Mouse (Mus musculus) intestine, embryonic 15.5 days (tissue): ENCODE measurements around the gene Tbc1d22a. TPM values are rescaled to one million over a fixed set of nuclear protein-coding genes. Genes with fewer than 3 reads are reported as not detected.

ENCODE experiments used
- ATAC-seq: fragments of 200-750 bp; cut with Nextera tagmentation; 2 replicates; pipeline ENCODE4 v1.8.0; 2017; ENCODE audit warnings: moderate TSS enrichment, moderate library complexity
- H3K27ac ChIP-seq: fragments of 300-500 bp; sonication (generic); 2 replicates; pipeline ENCODE4 v1.5.1; 2015; ENCODE audit warnings: mild to moderate bottlenecking, inconsistent platforms
- H3K27me3 ChIP-seq: fragments of 300-500 bp; sonication (generic); replicated peaks from 2 replicates; pipeline ENCODE4 v1.6.1; 2015; ENCODE audit warnings: inconsistent platforms
- H3K36me3 ChIP-seq: fragments of 300-500 bp; sonication (generic); 2 replicates; pipeline ENCODE4 v1.6.1; 2015; ENCODE audit warnings: inconsistent platforms
- H3K4me1 ChIP-seq: fragments of 300-500 bp; sonication (generic); replicated peaks from 2 replicates; pipeline ENCODE4 v1.6.1; 2015; ENCODE audit warnings: inconsistent platforms
- H3K4me2 ChIP-seq: fragments of 300-500 bp; sonication (generic); replicated peaks from 2 replicates; pipeline ENCODE4 v1.6.1; 2015; ENCODE audit warnings: mild to moderate bottlenecking, inconsistent platforms
- H3K4me3 ChIP-seq: fragments of 300-500 bp; sonication (generic); replicated peaks from 2 replicates; pipeline ENCODE4 v1.5.1; 2015; ENCODE audit warnings: inconsistent platforms
- H3K9ac ChIP-seq: fragments of 300-500 bp; sonication (generic); 2 replicates; pipeline ENCODE4 v1.6.1; 2015; ENCODE audit warnings: inconsistent platforms
- H3K9me3 ChIP-seq: fragments of 300-500 bp; sonication (generic); 2 replicates; pipeline ENCODE4 v1.6.1; 2016; ENCODE audit warnings: inconsistent platforms
- WGBS: fragments of 180-500 bp; shearing (Covaris S2); methylation state at CpG from one replicate; pipeline ENCODE4 v1.1.7; 2015; 5-methylcytosine and 5-hydroxymethylcytosine counted together
- polyA plus RNA-seq: library from polyadenylated mRNA; unstranded; fragments of >200 nt; fragmentation: Nextera tagmentation; extraction: Ambion mirVana; gene quantifications from 2 replicates; pipeline ENCODE4 v1.2.1, GENCODE M21; 2015

Gene Tbc1d22a
- polyA plus RNA-seq, 1 experiment from 2014 or later, result 10.0 TPM

DNA sequence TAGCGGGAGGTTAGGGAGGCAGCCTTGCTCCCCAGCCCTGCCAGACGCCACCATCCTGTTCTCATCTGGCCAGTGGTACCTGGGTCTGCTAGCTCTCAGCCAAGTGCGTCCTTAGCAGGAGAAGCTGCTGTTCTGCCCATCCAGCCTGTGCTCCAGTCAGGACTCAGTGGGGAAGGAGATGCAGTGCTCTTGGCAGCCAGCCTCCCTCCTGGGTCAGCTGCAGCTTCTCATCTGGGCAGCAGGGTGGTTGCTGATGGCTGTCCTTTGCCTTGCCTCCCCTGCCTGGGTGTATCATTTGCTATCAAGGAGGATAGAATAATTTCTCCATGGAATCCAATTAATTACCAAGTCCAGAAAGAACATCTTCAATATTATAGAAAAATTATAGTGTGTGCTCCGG, 152.5 kb downstream of the Tbc1d22a start:
- no peaks in the 10 kb centered on the region for H3K36me3 ChIP-seq
- no peaks in the 10 kb centered on the region for H3K4me1 ChIP-seq
- WGBS, result 66% methylated on average over 4 of the region's 4 CpGs
- no peak for ATAC-seq
- no peak overlapping the region for H3K9ac ChIP-seq
- H3K27ac ChIP-seq, result no peak overlapping the region
- H3K4me3 ChIP-seq, result no peak overlapping the region
- H3K9me3 ChIP-seq, result no peaks in the 10 kb centered on the region
- no peaks in the 10 kb centered on the region for H3K27me3 ChIP-seq
- H3K4me2 ChIP-seq, result no peak overlapping the region

DNA sequence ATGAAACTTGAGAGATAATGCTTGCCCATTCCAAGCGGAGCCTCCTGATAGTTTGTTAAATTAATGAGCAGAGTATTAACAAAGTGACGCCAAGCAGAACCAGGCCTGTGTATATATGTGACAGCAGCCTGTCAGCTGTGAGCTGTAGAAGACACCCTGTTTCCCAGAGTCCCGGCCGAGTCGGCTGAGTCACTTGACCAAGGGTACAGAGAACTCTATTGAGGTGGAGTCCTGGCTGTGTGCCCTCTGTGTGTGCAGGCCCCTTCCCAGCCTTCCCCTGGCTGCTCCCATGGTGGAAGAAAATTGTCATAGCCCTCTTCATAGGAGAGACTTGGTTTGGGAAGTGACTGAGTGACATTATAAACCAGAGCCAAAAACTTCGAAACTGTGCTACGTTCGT, 153.0 kb downstream of the Tbc1d22a start:
- Histone ChIP-seq H3K27me3 (no peaks in the 10 kb centered on the region), H3K9ac (no peak overlapping the region), H3K4me2 (no peak overlapping the region), H3K4me1 (no peaks in the 10 kb centered on the region), H3K36me3 (no peaks in the 10 kb centered on the region), H3K9me3 (no peaks in the 10 kb centered on the region), H3K4me3 (no peak overlapping the region), H3K27ac (no peak overlapping the region)
- ATAC-seq, result no peak
- WGBS, result 63% methylated on average over 8 of the region's 8 CpGs

DNA sequence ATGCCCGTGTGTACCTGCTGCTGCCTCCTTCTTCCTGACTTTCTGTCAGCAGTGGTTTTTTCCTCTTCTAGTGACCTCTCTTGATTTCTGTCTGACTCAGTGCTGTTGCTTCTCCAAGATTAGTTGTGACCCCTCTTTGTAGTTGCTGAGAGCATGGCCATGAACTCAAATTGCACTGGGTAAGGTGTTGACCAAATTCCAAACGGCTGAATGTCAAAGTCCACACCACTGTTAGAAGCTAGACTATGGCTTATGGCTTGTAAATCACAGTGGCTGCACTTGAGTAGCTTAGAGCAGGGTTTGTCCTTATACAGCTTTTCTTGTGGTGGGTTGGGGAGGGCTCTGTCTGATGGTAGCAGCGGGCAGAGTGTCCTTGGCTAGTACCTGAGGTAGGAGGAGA, 156.6 kb downstream of the Tbc1d22a start:
- no peak overlapping the region for H3K4me3 ChIP-seq
- H3K36me3 ChIP-seq, result no peaks in the 10 kb centered on the region
- no peaks in the 10 kb centered on the region for H3K27me3 ChIP-seq
- no peak overlapping the region for H3K27ac ChIP-seq
- no peak overlapping the region for H3K9ac ChIP-seq
- H3K4me2 ChIP-seq, result no peak overlapping the region
- no peaks in the 10 kb centered on the region for H3K9me3 ChIP-seq
- WGBS, result 64% methylated on average over 3 of the region's 3 CpGs
- no peak for ATAC-seq
- H3K4me1 ChIP-seq, result no peaks in the 10 kb centered on the region

DNA sequence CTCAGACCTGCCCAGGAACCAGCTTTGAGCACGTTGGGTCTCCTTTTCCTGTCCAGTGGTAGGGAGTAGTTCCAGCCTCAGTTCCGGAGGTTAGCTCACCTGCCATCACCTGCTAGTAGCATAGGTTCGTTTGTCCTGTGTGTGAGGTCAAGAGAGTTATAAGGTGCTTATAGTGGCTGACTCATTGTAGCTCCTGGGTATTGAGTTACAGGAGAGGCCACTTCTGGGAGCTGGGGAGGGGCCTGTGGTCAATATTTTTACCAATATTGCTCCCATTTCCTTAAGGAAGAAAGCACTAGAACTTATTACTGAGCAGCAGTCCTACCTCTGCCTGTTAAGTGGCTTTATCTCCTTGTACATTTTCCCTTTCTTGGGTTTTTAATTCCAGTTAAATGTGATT, 161.0 kb downstream of the Tbc1d22a start:
- Histone ChIP-seq H3K36me3 (no peaks in the 10 kb centered on the region), H3K9me3 (no peaks in the 10 kb centered on the region), H3K9ac (no peak overlapping the region), H3K4me3 (no peak overlapping the region), H3K27ac (no peak overlapping the region), H3K27me3 (no peaks in the 10 kb centered on the region), H3K4me2 (no peak overlapping the region), H3K4me1 (no peaks in the 10 kb centered on the region)
- 67% methylated on average over 3 of the region's 3 CpGs for WGBS
- no peak for ATAC-seq

DNA sequence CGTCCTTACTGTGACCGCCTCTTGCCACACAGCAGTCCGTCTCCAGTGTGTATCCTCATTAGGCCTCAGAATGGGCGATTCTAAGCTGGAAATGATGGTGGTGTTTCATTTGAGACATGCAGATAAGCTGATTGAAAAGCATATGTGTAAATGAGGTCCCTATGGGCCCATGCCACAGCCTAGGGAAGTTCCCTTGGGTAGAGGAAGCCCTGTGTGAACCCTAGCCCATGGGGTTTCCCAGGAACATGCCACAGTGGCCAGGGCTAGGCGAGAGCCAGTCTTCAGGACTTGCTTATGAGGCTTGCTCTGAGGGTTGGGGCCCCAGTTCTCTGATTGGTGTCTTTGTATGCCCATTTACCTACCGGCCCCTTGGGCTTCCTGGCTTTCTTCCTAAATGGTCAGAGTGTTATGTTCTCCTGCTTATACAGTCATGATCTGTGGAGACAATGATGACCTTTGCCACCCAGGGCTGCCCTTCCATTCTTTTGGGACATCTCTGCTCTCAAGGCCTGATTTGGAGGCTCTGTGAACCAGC, 161.7 kb downstream of the Tbc1d22a start:
- H3K9ac ChIP-seq, result no peak overlapping the region
- no peaks in the 10 kb centered on the region for H3K4me1 ChIP-seq
- ATAC-seq, result no peak
- 69% methylated on average over 6 of the region's 6 CpGs for WGBS
- H3K36me3 ChIP-seq, result no peaks in the 10 kb centered on the region
- no peak overlapping the region for H3K27ac ChIP-seq
- H3K4me2 ChIP-seq, result no peak overlapping the region
- H3K4me3 ChIP-seq, result no peak overlapping the region
- H3K9me3 ChIP-seq, result no peaks in the 10 kb centered on the region
- H3K27me3 ChIP-seq, result no peaks in the 10 kb centered on the region

DNA sequence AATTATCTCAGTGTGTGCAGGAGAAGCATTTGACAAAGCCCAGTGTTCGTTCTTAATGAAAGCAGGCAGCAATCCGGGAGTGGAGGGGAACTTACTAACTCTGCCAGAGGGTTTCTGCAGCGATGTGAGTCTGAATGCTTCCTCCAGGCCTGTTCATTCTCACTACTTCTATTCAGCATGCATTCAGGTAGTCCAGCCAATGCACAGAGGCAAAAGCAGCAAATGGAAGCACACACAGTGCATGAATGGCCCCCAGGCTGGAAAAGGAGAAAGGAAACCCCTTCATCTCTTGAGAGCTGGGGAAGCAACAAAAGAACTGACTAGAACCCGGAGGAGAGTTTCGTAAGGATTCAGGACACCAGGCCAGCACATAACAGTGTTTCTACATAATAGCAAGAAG, 169.0 kb downstream of the Tbc1d22a start:
- Histone ChIP-seq H3K4me1 (no peaks in the 10 kb centered on the region), H3K4me3 (no peak overlapping the region), H3K9me3 (no peaks in the 10 kb centered on the region), H3K36me3 (no peaks in the 10 kb centered on the region), H3K9ac (no peak overlapping the region), H3K27me3 (no peaks in the 10 kb centered on the region), H3K4me2 (no peak overlapping the region), H3K27ac (no peak overlapping the region)
- no peak for ATAC-seq
- 76% methylated on average over 5 of the region's 5 CpGs for WGBS

DNA sequence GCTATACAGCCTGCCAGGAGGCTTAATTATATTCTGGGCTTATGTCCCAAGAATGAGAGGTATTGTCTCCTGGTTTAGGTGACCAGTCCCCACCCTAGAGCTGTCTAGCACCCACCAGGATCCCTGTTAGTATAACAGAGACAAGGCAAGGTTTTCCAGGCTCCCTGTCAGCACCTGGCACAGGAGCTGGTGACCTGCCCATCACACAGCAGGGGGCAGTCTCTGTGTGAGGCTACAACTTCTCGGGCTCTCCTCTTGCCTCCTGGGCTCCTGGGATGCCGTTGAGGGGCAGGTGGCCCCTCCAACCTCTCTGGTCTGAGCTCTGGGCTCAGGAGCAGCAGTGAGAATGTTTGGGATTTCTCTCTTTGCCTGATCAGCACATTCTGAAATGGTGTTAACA, 171.2 kb downstream of the Tbc1d22a start:
- no peak overlapping the region for H3K4me2 ChIP-seq
- H3K27ac ChIP-seq, result no peak overlapping the region
- no peak overlapping the region for H3K4me3 ChIP-seq
- 74% methylated on average over 2 of the region's 2 CpGs for WGBS
- no peaks in the 10 kb centered on the region for H3K27me3 ChIP-seq
- ATAC-seq, result no peak
- no peaks in the 10 kb centered on the region for H3K9me3 ChIP-seq
- H3K9ac ChIP-seq, result no peak overlapping the region
- H3K4me1 ChIP-seq, result no peaks in the 10 kb centered on the region
- no peaks in the 10 kb centered on the region for H3K36me3 ChIP-seq

DNA sequence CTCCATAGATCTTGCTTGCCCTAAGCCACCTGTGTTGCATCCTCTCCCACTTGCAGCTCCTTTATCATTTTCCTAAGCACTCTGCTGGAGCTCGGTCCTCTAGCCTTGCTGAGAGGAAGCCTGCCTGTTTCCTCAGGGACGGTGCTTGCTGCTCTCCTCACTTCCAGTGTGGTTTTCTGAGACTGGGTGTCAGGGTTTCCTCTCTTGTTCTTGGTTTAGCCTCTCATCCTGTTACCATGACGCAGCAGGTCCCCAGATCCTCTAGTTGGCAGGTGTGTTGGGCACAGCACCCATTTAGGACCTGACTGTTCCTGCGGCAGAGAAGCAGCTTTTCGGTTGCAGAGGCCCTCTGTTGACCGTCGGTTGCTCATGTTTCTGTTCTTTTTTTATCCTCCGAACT, 172.1 kb downstream of the Tbc1d22a start:
- no peak overlapping the region for H3K4me3 ChIP-seq
- no peaks in the 10 kb centered on the region for H3K9me3 ChIP-seq
- no peaks in the 10 kb centered on the region for H3K27me3 ChIP-seq
- no peak overlapping the region for H3K27ac ChIP-seq
- H3K9ac ChIP-seq, result no peak overlapping the region
- no peak for ATAC-seq
- H3K4me1 ChIP-seq, result no peaks in the 10 kb centered on the region
- no peak overlapping the region for H3K4me2 ChIP-seq
- 86% methylated on average over 8 of the region's 8 CpGs for WGBS
- H3K36me3 ChIP-seq, result no peaks in the 10 kb centered on the region

DNA sequence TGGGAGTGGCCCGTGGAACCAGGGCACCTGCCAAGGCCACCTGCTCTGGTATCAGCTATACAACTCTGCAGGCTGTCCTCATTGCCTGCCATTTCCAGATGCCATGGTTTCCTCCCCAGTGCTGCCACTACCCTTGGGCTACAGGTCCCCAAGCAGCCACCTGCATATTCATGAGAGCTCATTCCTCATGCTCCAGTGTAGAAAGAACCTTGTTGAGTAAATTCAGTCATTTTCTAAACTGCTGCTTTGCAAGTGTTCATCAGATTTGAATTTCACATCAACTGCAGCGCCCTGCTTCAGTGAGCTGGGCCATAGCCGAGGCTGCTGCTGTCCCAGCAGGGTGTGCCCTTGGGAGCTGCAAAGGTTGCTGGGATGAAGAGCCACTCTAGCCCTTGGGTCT, 174.3 kb downstream of the Tbc1d22a start:
- Histone ChIP-seq H3K4me2 (no peak overlapping the region), H3K4me3 (no peak overlapping the region), H3K27me3 (no peaks in the 10 kb centered on the region), H3K4me1 (no peaks in the 10 kb centered on the region), H3K27ac (no peak overlapping the region), H3K9ac (no peak overlapping the region), H3K36me3 (no peaks in the 10 kb centered on the region), H3K9me3 (no peaks in the 10 kb centered on the region)
- ATAC-seq, result no peak
- 77% methylated on average over 3 of the region's 3 CpGs for WGBS

DNA sequence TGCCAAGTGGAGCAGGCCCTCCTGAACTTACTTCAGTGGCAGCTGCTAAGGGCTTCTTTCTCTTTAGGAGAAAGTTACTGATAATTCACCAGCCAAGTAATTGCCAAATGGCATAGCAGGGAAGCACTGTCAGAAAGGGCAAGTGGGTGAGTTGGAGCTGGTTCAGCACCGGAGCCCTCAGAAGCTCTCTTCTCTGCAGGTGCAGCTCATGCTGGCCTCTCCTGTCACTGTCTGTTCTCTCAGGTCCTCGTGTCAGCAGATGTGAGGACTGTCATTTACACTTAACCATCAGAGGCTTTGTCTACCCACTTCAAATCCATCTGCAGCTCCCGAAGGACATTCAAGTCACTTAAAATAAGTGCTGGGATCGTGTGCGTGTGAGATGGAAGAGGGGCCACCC, 190.6 kb downstream of the Tbc1d22a start:
- 75% methylated on average over 5 of the region's 5 CpGs for WGBS
- no peak overlapping the region for H3K9ac ChIP-seq
- no peak overlapping the region for H3K4me3 ChIP-seq
- H3K36me3 ChIP-seq, result no peaks in the 10 kb centered on the region
- no peak overlapping the region for H3K27ac ChIP-seq
- no peaks in the 10 kb centered on the region for H3K27me3 ChIP-seq
- H3K4me1 ChIP-seq, result no peaks in the 10 kb centered on the region
- no peak overlapping the region for H3K4me2 ChIP-seq
- no peak for ATAC-seq
- H3K9me3 ChIP-seq, result no peaks in the 10 kb centered on the region

DNA sequence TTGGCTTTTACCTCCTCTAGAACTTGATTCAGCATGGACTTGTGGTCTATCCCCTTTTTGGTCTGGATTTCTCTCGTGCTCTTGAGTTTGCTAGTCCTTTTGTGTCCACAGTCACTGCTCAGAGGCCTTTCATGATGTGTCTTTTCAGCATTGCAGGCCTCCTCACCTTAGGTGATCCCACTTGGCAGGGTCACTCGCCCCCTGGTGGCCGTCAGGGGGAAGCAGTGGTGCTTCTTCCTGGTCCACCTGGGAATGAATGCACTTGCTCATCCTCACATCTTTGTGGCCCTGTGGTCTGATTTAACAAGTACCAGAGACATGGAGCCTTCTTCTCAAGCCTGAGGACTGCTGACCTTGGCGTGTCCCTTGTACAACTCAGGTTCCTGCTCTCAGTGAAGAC, 191.3 kb downstream of the Tbc1d22a start:
- H3K4me3 ChIP-seq, result no peak overlapping the region
- no peak overlapping the region for H3K4me2 ChIP-seq
- no peak overlapping the region for H3K9ac ChIP-seq
- H3K27ac ChIP-seq, result no peak overlapping the region
- no peaks in the 10 kb centered on the region for H3K36me3 ChIP-seq
- no peaks in the 10 kb centered on the region for H3K4me1 ChIP-seq
- H3K27me3 ChIP-seq, result no peaks in the 10 kb centered on the region
- 21% methylated on average over 4 of the region's 4 CpGs for WGBS
- ATAC-seq, result no peak
- H3K9me3 ChIP-seq, result no peaks in the 10 kb centered on the region

DNA sequence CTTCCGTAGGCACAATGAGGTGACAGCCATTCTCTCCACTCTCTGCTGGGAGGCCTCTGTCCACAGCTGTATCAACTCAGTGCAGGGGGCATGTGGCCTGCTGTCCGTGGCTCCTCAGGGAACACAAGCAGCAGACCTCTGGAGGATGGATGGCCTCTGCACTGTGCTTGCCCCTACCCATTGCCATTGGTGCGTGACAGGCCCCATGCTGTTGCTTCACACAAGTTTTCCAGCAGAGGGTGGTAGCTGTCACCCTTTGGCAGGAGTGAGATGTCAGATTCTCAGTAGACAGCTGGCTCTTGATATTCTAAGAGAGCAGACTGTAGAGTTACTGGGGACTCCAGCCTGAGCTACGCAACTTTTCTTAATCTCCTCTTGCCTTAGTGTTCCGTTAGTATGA, 195.1 kb downstream of the Tbc1d22a start:
- Histone ChIP-seq H3K27ac (no peak overlapping the region), H3K4me1 (no peaks in the 10 kb centered on the region), H3K9me3 (no peaks in the 10 kb centered on the region), H3K4me3 (no peak overlapping the region), H3K9ac (no peak overlapping the region), H3K27me3 (no peaks in the 10 kb centered on the region), H3K4me2 (no peak overlapping the region), H3K36me3 (no peaks in the 10 kb centered on the region)
- ATAC-seq, result no peak
- WGBS, result 66% methylated on average over 5 of the region's 5 CpGs

DNA sequence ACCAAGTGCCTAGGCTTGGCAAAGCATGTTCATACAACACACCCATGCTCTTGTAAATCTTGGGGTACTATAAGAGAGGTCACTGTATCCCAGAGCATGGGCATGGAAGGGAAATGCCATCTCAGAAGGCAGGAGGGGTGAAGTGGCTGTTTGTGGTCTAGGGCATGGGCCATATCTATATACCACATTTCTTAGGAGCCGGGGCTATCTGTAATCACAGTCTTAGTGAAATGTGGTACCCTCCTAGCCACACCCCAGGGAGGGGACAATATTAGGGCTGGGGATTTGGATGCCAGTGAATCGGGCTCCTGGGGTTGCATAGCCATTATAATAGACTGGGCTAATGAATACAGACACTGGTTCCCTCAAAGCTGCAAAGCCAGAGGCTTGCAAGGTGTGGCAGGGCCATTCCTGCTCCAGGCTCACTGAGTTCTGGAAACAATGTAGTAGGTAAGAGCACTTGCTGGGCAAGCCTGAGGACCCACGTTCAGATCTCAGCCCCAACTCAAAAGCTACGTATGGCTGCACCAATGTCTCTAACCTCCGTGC, 197.3 kb downstream of the Tbc1d22a start:
- H3K27ac ChIP-seq, result no peak overlapping the region
- no peaks in the 10 kb centered on the region for H3K9me3 ChIP-seq
- H3K36me3 ChIP-seq, result no peaks in the 10 kb centered on the region
- no peaks in the 10 kb centered on the region for H3K27me3 ChIP-seq
- H3K4me3 ChIP-seq, result no peak overlapping the region
- no peak for ATAC-seq
- H3K4me1 ChIP-seq, result no peaks in the 10 kb centered on the region
- WGBS, result 86% methylated on average over 5 of the region's 5 CpGs
- no peak overlapping the region for H3K9ac ChIP-seq
- H3K4me2 ChIP-seq, result no peak overlapping the region
